Mouse (Mus musculus) stomach, postnatal 0 days (tissue): ENCODE data around the gene Dlgap1. TPM values are rescaled to one million over a fixed set of nuclear protein-coding genes. Genes with fewer than 3 reads are reported as not detected.

Experiments used
- ATAC-seq: fragments of 200-750 bp; cut with Nextera tagmentation; 2 replicates; pipeline ENCODE4 v1.8.0; 2017; ENCODE audit not compliant: low FRiP score, low TSS enrichment
- DNase-seq: peaks from one replicate; pipeline ENCODE4 v3.0.0-alpha.2; 2016; ENCODE audit warnings: low spot score
- H3K27ac ChIP-seq: fragments of 300-500 bp; sonication (generic); replicated peaks from 2 replicates; pipeline ENCODE4 v1.5.1; 2014; ENCODE audit warnings: mild to moderate bottlenecking, control low read depth
- H3K27me3 ChIP-seq: fragments of 300-500 bp; sonication (generic); 2 replicates; pipeline ENCODE4 v1.6.1; 2014; ENCODE audit warnings: low read length; ENCODE audit not compliant: control insufficient read depth, insufficient read depth
- H3K36me3 ChIP-seq: fragments of 300-500 bp; sonication (generic); 2 replicates; pipeline ENCODE4 v1.6.1; 2014; ENCODE audit warnings: low read length, mixed read lengths; ENCODE audit not compliant: control insufficient read depth, insufficient read depth
- H3K4me1 ChIP-seq: fragments of 300-500 bp; sonication (generic); replicated peaks from 2 replicates; pipeline ENCODE4 v1.6.1; 2014; ENCODE audit warnings: antibody characterized with exemption; ENCODE audit not compliant: control insufficient read depth, insufficient read depth
- H3K4me2 ChIP-seq: fragments of 300-500 bp; sonication (generic); replicated peaks from 2 replicates; pipeline ENCODE4 v1.6.1; 2014; ENCODE audit warnings: low read depth, mild to moderate bottlenecking, control low read depth, moderate library complexity
- H3K4me3 ChIP-seq: fragments of 300-500 bp; sonication (generic); 2 replicates; pipeline ENCODE4 v1.5.1; 2014; ENCODE audit warnings: low read depth, low read length, control low read depth
- H3K9ac ChIP-seq: fragments of 300-500 bp; sonication (generic); 2 replicates; pipeline ENCODE4 v1.6.1; 2014; ENCODE audit warnings: mild to moderate bottlenecking, low read length, control low read depth, mixed read lengths
- H3K9me3 ChIP-seq: fragments of 300-500 bp; sonication (generic); 2 replicates; pipeline ENCODE4 v1.6.1; 2016; ENCODE audit warnings: low read length; ENCODE audit not compliant: control insufficient read depth
- CTCF ChIP-seq: IDR thresholded peaks from 2 replicates; pipeline ENCODE4 v1.5.1; 2016; ENCODE audit warnings: antibody characterized with exemption, low read depth, mild to moderate bottlenecking, moderate library complexity
- EP300 ChIP-seq: optimal IDR thresholded peaks from 2 replicates; pipeline ENCODE3; 2016; ENCODE audit warnings: antibody characterized with exemption
- WGBS: fragments of 180-500 bp; shearing (Covaris S2); extraction: QIAGEN DNeasy Blood & Tissue Kit; methylation state at CpG from one replicate; pipeline ENCODE4 v1.1.7; 2014; 5-methylcytosine and 5-hydroxymethylcytosine counted together
- polyA plus RNA-seq: library from polyadenylated mRNA; unstranded; fragments of >200 nt; fragmentation: Nextera tagmentation; extraction: Ambion mirVana; gene quantifications from 2 replicates; pipeline ENCODE4 v1.2.1, GENCODE M21; 2015

Gene Dlgap1
- polyA plus RNA-seq, 1 experiment from 2014 or later, result 1.6 TPM

GRCm38 (mm10) chr17:70808837-70809236, 840.0 kb downstream of the Dlgap1 start:
- H3K9ac ChIP-seq, result no peak overlapping the region
- H3K27ac ChIP-seq, result no peak overlapping the region
- H3K4me3 ChIP-seq, result no peak overlapping the region
- no peak overlapping the region; the same call in 1 of the 2 replicates for H3K4me2 ChIP-seq
- H3K36me3 ChIP-seq, result no peaks in the 10 kb centered on the region
- no peaks in the 10 kb centered on the region for H3K9me3 ChIP-seq
- TF ChIP-seq EP300, result no peak
- no peak for TF ChIP-seq CTCF
- no peaks in the 10 kb centered on the region for H3K27me3 ChIP-seq
- 37% methylated on average over 14 of the region's 14 CpGs for WGBS
- ATAC-seq (no peak), DNase-seq (no peak)
- no peaks in the 10 kb centered on the region for H3K4me1 ChIP-seq

- Histone ChIP-seq H3K9ac (no peak overlapping the region), H3K27me3 (no peaks in the 10 kb centered on the region), H3K4me3 (no peak overlapping the region), H3K9me3 (no peaks in the 10 kb centered on the region), H3K4me1 (no peaks in the 10 kb centered on the region), H3K27ac (no peak overlapping the region), H3K4me2 (no peak overlapping the region), H3K36me3 (no peaks in the 10 kb centered on the region)
- ATAC-seq, result no peak
- WGBS, result 56% methylated on average over 3 of the region's 3 CpGs
- TF ChIP-seq CTCF (no peak), EP300 (no peak)
- DNase-seq, result no peak
Measured at GRCm38 (mm10) chr17:70809776-70810175, 840.9 kb downstream of the Dlgap1 start.

GRCm38 (mm10) chr17:70810795-70811194, 841.9 kb downstream of the Dlgap1 start:
- 85% methylated on average over 5 of the region's 5 CpGs for WGBS
- no peak overlapping the region for H3K27ac ChIP-seq
- no peak for DNase-seq

GRCm38 (mm10) chr17:70815001-70815400, 846.1 kb downstream of the Dlgap1 start:
- Histone ChIP-seq H3K36me3 (no peaks in the 10 kb centered on the region), H3K27ac (no peak overlapping the region), H3K27me3 (no peaks in the 10 kb centered on the region), H3K9ac (no peak overlapping the region), H3K4me3 (no peak overlapping the region), H3K4me2 (no peak overlapping the region), H3K4me1 (no peaks in the 10 kb centered on the region), H3K9me3 (no peaks in the 10 kb centered on the region)
- ATAC-seq (no peak), DNase-seq (no peak)
- TF ChIP-seq CTCF (no peak), EP300 (no peak)
- 77% methylated on average over 8 of the region's 8 CpGs for WGBS

More at GRCm38 (mm10) chr17:70810795-70811194, 841.9 kb downstream of the Dlgap1 start:
- H3K4me3 ChIP-seq, result no peak overlapping the region
- H3K4me2 ChIP-seq, result no peak overlapping the region
- TF ChIP-seq CTCF, result no peak
- TF ChIP-seq EP300, result no peak
- no peaks in the 10 kb centered on the region for H3K36me3 ChIP-seq
- H3K27me3 ChIP-seq, result no peaks in the 10 kb centered on the region
- no peaks in the 10 kb centered on the region for H3K9me3 ChIP-seq
- no peak for ATAC-seq
- no peaks in the 10 kb centered on the region for H3K4me1 ChIP-seq
- no peak overlapping the region for H3K9ac ChIP-seq

GRCm38 (mm10) chr17:70817862-70818451, 849.1 kb downstream of the Dlgap1 start:
- ATAC-seq (no peak), DNase-seq (peak; percentile 41)
- Histone ChIP-seq H3K36me3 (no peaks in the 10 kb centered on the region), H3K4me3 (peak overlapping the region; percentile 49), H3K4me2 (peak overlapping the region; percentile 83), H3K9ac (peak overlapping the region; percentile 45; the same call in 1 of the 2 replicates), H3K27ac (no peak overlapping the region), H3K9me3 (no peaks in the 10 kb centered on the region), H3K27me3 (no peaks in the 10 kb centered on the region), H3K4me1 (no peaks in the 10 kb centered on the region)
- WGBS, result 9% methylated on average over 51 of the region's 51 CpGs
- no peak for TF ChIP-seq EP300
- no peak for TF ChIP-seq CTCF

- no peak for ATAC-seq
- no peak for DNase-seq
- 56% methylated on average over 8 of the region's 8 CpGs for WGBS
Measured at GRCm38 (mm10) chr17:70823083-70823482, 854.2 kb downstream of the Dlgap1 start.

More at GRCm38 (mm10) chr17:70823083-70823482, 854.2 kb downstream of the Dlgap1 start:
- no peaks in the 10 kb centered on the region for H3K9me3 ChIP-seq
- 0 out of 2 replicates have a peak overlapping the region, but pooled peaks have one; percentile 45 for H3K9ac ChIP-seq
- no peaks in the 10 kb centered on the region for H3K4me1 ChIP-seq
- H3K27me3 ChIP-seq, result no peaks in the 10 kb centered on the region
- no peak overlapping the region for H3K4me3 ChIP-seq
- TF ChIP-seq CTCF (no peak), EP300 (no peak)
- H3K27ac ChIP-seq, result peak overlapping the region; percentile 58; the same call in 1 of the 2 replicates
- no peaks in the 10 kb centered on the region for H3K36me3 ChIP-seq
- peak overlapping the region; percentile 46 for H3K4me2 ChIP-seq
